Mouse (Mus musculus) urinary bladder, postnatal 10 days (tissue): ENCODE measurements around the gene 3110040N11Rik.

Experiments
- DNase-seq: peaks from one replicate; pipeline ENCODE4 v3.0.0; 2022; ENCODE audit warnings: low spot score

Gene 3110040N11Rik

DNA sequence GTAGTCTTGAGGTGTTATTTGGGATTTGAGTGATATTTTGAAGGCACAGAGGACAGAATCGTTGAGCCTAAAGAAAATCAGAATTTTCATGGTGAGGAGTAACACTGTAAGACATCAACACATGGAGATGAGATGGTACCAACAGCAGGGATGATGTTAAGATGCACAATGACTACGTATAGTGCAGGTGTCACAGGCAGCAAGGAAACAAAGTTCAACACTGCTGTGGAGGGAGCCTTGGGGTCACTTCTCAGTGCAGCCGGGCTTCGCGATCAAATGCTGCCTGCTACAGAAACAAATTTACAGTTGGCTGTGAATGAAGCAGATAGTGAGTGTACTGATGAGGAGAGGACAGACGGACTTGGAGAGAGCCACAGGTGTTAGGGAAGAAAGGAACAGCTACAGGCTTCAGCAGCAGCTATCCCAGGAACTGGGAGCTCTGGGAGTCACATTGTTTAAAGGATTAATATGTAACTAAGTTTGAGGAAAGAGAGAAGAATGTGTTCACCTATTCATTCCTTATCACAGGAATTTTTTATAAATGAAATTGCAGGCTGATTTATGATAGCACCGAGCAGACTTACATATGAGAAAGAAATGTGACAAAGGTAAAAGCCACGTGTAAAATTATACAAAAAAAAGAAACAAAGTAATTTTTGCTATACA, 50.4 kb downstream of the 3110040N11Rik start:
- DNase-seq = no peak

- no peak for DNase-seq
These were observed 53.8 kb downstream of the 3110040N11Rik start for GRCm38 (mm10) chr7:81735300-81736048.

DNA sequence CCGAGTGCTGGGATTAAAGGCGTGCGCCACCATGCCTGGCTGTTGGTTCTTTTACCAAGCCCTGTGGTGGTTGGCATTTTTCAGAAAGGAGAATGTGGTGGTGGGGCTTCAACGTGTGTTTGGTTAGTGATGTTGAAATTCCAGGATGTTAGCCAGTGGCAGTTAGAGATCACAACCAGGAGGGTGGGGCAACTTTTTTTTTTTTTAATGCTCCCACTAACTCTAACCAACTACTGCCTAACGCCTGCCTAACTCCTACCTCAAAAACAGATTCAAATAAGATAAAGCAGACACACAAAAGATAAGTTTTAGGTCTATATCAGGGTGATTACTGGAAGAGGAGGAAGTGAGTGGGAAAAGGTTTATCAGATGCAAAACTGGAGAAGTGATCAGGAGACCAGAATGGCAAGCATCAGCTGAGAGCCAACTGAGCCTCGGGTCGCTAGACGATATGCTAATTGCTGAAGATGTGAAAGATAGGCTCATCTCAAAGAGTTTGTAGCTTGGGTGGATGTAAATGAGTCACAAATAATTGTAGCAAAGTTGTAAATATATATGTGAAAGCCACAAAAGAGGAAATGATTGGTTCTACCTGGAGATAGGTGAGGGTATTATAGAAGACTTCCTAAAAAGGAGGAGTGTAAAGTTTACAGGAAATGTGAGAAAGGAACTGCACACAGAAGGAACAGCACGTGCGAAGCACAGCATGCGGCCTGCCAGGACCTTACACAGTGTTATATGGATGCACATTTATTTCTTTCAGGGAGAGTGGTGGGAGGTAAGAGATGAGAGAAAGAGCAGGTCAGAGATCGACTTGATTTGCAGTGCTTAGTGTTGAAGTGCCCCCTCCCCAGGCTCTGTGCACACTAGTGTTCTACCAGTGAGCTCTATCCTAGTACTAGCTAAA, 56.8 kb downstream of the 3110040N11Rik start:
- no peak for DNase-seq
